Comparison of ENCODE assay signal across 9 mouse cellular contexts in the genomic region with DNA sequence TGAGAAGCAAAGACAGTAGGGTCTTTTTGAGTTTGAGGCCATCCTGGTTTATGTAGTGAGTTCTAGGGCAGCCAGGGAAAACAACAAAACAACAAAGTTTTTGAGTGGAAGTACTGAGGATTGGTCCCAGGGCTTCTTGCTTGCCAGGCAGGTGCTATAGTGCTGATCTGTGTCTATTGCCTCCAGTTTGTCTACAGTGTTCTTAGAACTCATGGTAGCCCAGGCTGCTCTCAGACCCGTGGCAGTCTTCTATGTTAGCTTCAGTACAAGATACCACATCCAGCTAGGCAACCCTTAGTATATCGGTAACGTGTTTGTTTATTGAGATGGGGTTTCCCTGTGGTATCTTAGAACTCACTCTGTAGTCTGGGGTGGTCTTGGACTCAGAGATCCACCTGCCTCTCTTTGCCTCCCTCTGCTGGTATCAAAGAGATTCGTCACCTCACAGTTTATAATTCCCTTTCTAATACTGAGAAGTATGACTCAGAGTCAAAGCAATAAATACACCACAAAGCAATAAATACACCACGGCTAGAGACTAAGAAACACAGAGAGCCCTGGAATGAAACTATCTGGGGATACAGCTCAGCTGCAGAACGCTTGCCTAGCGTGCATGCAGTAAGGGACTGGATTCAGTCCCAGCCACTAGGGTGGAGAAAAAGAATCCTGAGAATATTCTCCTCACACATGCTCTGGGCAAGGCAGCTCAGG. TPM values are rescaled to one million over a fixed set of nuclear protein-coding genes. Genes with fewer than 3 reads are reported as not detected.
DNase-seq lines count a peak whose midpoint lies in the region; ATAC-seq and TF ChIP-seq lines count a peak whose summit lies in the region.
"Had no signal": no experiment of that assay in that cellular context is flagged by ENCODE, and none has a peak within 500 bp of the region (broad histone marks: within the 10 kb centered on the region; RNA-seq: fewer than 3 reads in every experiment).

No protein-coding gene starts in this region.

- H3K4me3 ChIP-seq in heart, embryonic 16.5 days (ENCODE audit: low read length) = no peak overlapping the region
- H3K4me3 ChIP-seq in E14TG2a.4 (replicated peaks; ENCODE audit: low read length) = no peak overlapping the region
- H3K4me3 ChIP-seq: lung, embryonic 15.5 days had no signal

- H3K9ac ChIP-seq in heart, embryonic 16.5 days (ENCODE audit: low read length) = no peak overlapping the region
- H3K9ac ChIP-seq: lung, embryonic 15.5 days had no signal

- peak; percentile 34 for TF ChIP-seq CTCF in E14TG2a.4 (conservative IDR thresholded peaks at IDR 0.05; ENCODE audit: low read length)

- H3K9me3 ChIP-seq in heart, embryonic 16.5 days (replicated peaks; ENCODE audit: control insufficient read depth, low read length) = no peaks in the 10 kb centered on the region
- no peaks in the 10 kb centered on the region for H3K9me3 ChIP-seq in E14TG2a.4 (ENCODE audit: low read length)
- H3K9me3 ChIP-seq: lung, embryonic 15.5 days had no signal

- no peaks in the 10 kb centered on the region for H3K36me3 ChIP-seq in heart, embryonic 16.5 days (ENCODE audit: control insufficient read depth, insufficient read depth)
- H3K36me3 ChIP-seq in E14TG2a.4 (ENCODE audit: insufficient read depth, low read length) = no peaks in the 10 kb centered on the region
- H3K36me3 ChIP-seq: lung, embryonic 15.5 days had no signal

- peaks cover 27% of the 10 kb centered on the region for H3K4me1 ChIP-seq in heart, embryonic 16.5 days (ENCODE audit: control insufficient read depth, insufficient read depth, low read length)
- H3K4me1 ChIP-seq in E14TG2a.4 (replicated peaks; ENCODE audit: low read depth, low read length) = peaks cover 50% of the 10 kb centered on the region

- ATAC-seq in heart, embryonic 16.5 days (replicated peaks; ENCODE audit: extremely low read depth, insufficient read depth, low FRiP score) = peak; percentile 20; the same call in 1 of the 2 replicates

- 41% methylated on average over 7 of the region's 7 CpGs for WGBS in heart, embryonic 16.5 days

- H3K27ac ChIP-seq in heart, embryonic 16.5 days (ENCODE audit: low read length) = no peak overlapping the region
- H3K27ac ChIP-seq: lung, embryonic 15.5 days had no signal

- intact Hi-C loops in heart, postnatal 14 days (cut with DNase I) = loop anchor here (2.0 kb wide), 1 partner anchor 51 kb away; the partner anchor contains the start of gene Fbxw11

- H3K4me2 ChIP-seq in heart, embryonic 16.5 days (ENCODE audit: low read depth, low read length) = no peak overlapping the region
- H3K4me2 ChIP-seq: lung, embryonic 15.5 days had no signal

- DNase-seq in heart, postnatal 14 days = no peak
- peak; percentile 50 for DNase-seq in 3134 (ENCODE audit: extremely low read depth, insufficient read length, low spot score)
- DNase-seq in heart, postnatal 4 days = peak; percentile 18
- no peak for DNase-seq in ovary, adult 18-20 months (ENCODE audit: low spot score)
- DNase-seq in cerebellum, adult 8-10 months = no peak
- no peak for DNase-seq in left cerebral cortex, adult 11 months (ENCODE audit: low spot score)

- no peaks in the 10 kb centered on the region for H3K27me3 ChIP-seq in heart, embryonic 16.5 days (ENCODE audit: control insufficient read depth, insufficient read depth, low read length)
- H3K27me3 ChIP-seq in E14TG2a.4 (ENCODE audit: insufficient read depth, low read length) = no peaks in the 10 kb centered on the region
- H3K27me3 ChIP-seq: lung, embryonic 15.5 days had no signal

RNA-seq across cellular contexts. Expression of gene Fbxw11, which starts 51.1 kb away (rescaled TPM):
- 63.5 and 70.5 TPM in 2 replicates for polyA plus RNA-seq in heart, embryonic 16.5 days (2015; fragmentation: Nextera tagmentation; extraction: Ambion mirVana)
- 10 to 100 TPM; 51.0 to 55.4 TPM for total RNA-seq in heart, postnatal 14 days (2021)
- total RNA-seq in heart, postnatal 4 days (2021) = 10 to 100 TPM; 77.1 to 77.3 TPM

Comparison
In these comparisons a context has a peak if more than half of its experiments do, and no peak if none do; other contexts are left out.
1. DNase-seq: peak in 3134 (single experiment) and heart, postnatal 4 days (single experiment); none in heart, postnatal 14 days (0 of 2), ovary, adult 18-20 months (single experiment), cerebellum, adult 8-10 months (single experiment) and left cerebral cortex, adult 11 months (single experiment).